In the genomic region with DNA sequence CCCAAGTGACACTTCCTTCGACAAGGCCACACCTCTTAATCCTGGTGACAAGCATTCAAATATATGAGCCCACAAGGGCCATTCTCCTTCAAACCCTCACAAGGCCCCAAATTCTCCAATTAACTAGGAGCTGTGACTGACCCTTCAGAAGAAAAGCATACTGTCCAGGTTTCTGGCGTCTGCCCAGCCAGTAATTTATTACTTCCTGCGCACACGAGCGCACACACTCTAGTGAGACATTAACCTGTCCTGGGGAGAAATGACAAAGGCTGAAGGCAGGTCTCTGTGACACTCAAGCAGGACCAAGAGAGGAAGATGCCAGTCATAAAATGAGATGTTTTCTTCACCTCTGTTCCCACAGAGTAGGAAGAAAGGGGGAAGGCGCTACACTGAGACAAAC, we compare ENCODE assay signal across 26 mouse cellular contexts. TPM values are rescaled to one million over a fixed set of nuclear protein-coding genes. Genes with fewer than 3 reads are reported as not detected.
DNase-seq lines count a peak whose midpoint lies in the region; ATAC-seq and TF ChIP-seq lines count a peak whose summit lies in the region.
"Had no signal": no experiment of that assay in that cellular context is flagged by ENCODE, and none has a peak within 500 bp of the region (broad histone marks: within the 10 kb centered on the region; RNA-seq: fewer than 3 reads in every experiment).

No protein-coding gene starts in this region.

- H3K4me2 ChIP-seq in kidney, postnatal 0 days (ENCODE audit: low read length): no peak overlapping the region
- H3K4me2 ChIP-seq: heart, embryonic 13.5 days; hindbrain, embryonic 14.5 days had no signal

- no peak overlapping the region for H3K9ac ChIP-seq in kidney, postnatal 0 days (ENCODE audit: low read depth, low read length)
- H3K9ac ChIP-seq: heart, embryonic 13.5 days; hindbrain, embryonic 14.5 days had no signal

- no peak overlapping the region for H3K27ac ChIP-seq in kidney, postnatal 0 days
- H3K27ac ChIP-seq: heart, embryonic 13.5 days; hindbrain, embryonic 10.5 days; hindbrain, embryonic 14.5 days had no signal

- 13% methylated on average over 6 of the region's 6 CpGs for WGBS in kidney, postnatal 0 days

- 0 out of 2 replicates have a peak, but pooled peaks have one; percentile 21 for ATAC-seq in kidney, postnatal 0 days (replicated peaks; ENCODE audit: low FRiP score, low read depth)
- ATAC-seq: activated CD4-positive, CD25-positive, alpha-beta regulatory T cell, adult 4 months; forebrain, embryonic 14.5 days; Patski had no signal

- peaks cover 12% of the 10 kb centered on the region; the same call in 1 of the 2 replicates for H3K36me3 ChIP-seq in kidney, postnatal 0 days (ENCODE audit: insufficient read depth, low read length)

- no peaks in the 10 kb centered on the region for H3K9me3 ChIP-seq in kidney, postnatal 0 days (replicated peaks; ENCODE audit: low read length)
- H3K9me3 ChIP-seq: heart, embryonic 13.5 days; hindbrain, embryonic 10.5 days had no signal

- peak; percentile 26 for DNase-seq in kidney, adult 18-20 months
- no peak for DNase-seq in kidney, adult 11 months
- DNase-seq in kidney, adult 8-10 months: peak; percentile 15 to 26
- DNase-seq in kidney, postnatal 0 days (ENCODE audit: low spot score): peak; percentile 39
- peak; percentile 26 to 64 for DNase-seq in kidney, postnatal 36 days
- no peak for DNase-seq in right cerebral cortex, adult 2 months (ENCODE audit: low spot score in 2 of 2)
- no peak for DNase-seq in thymus, postnatal 36 days
- no peak for DNase-seq in heart, postnatal 14 days
- DNase-seq: adrenal gland, postnatal 14 days; cerebellum, adult 11-12 months; cerebellum, adult 9-10 months; cerebellum, postnatal 25 days; gastrocnemius, postnatal 36 days; heart, adult 11 months had no signal

- H3K4me3 ChIP-seq in kidney, postnatal 0 days (replicated peaks; ENCODE audit: low read depth, low read length): no peak overlapping the region
- H3K4me3 ChIP-seq: heart, embryonic 13.5 days; hindbrain, embryonic 10.5 days had no signal

- intact Hi-C loops in heart, postnatal 14 days (cut with DNase I): no loop called here

- no peaks in the 10 kb centered on the region for H3K4me1 ChIP-seq in kidney, postnatal 0 days (replicated peaks; ENCODE audit: insufficient read depth, low read length)

- no peaks in the 10 kb centered on the region for H3K27me3 ChIP-seq in kidney, postnatal 0 days (ENCODE audit: insufficient read depth, low read length)
- H3K27me3 ChIP-seq: heart, embryonic 13.5 days; Patski had no signal

- TF ChIP-seq CTCF in kidney, postnatal 0 days (IDR thresholded peaks at IDR 0.05; ENCODE audit: low read depth): no peak

RNA-seq across cellular contexts. Expression of a gene that starts 5.7 kb away (rescaled TPM):
- 137 and 160 TPM in 2 replicates for polyA plus RNA-seq in kidney, postnatal 0 days (2015; fragmentation: Nextera tagmentation; extraction: Ambion mirVana)
- 10 to 100 TPM; 11.6 to 13.9 TPM for total RNA-seq in heart, postnatal 14 days (2021)

RNA-seq across cellular contexts. Expression of a gene that starts 37.2 kb away (rescaled TPM):
- 0.33 and 0.36 TPM in 2 replicates for polyA plus RNA-seq in kidney, postnatal 0 days (2015; fragmentation: Nextera tagmentation; extraction: Ambion mirVana)
- total RNA-seq in heart, postnatal 14 days (2021): under 1 TPM; 0.17 to 0.19 TPM
- total RNA-seq: adrenal gland, adult 18-20 months; gastrocnemius, adult 8-10 months; gastrocnemius, postnatal 36 days had no signal
- polyA plus RNA-seq: activated CD4-positive, CD25-positive, alpha-beta regulatory T cell, adult 4 months had no signal

RNA-seq across cellular contexts. Expression of a gene that starts 38.2 kb away (rescaled TPM):
- not detected in 2 replicates for polyA plus RNA-seq in kidney, postnatal 0 days (2015; fragmentation: Nextera tagmentation; extraction: Ambion mirVana)
- not detected for total RNA-seq in heart, postnatal 14 days (2021)
- total RNA-seq: adrenal gland, adult 18-20 months; adrenal gland, postnatal 14 days; gastrocnemius, adult 8-10 months; gastrocnemius, postnatal 36 days; MEL had no signal
- polyA plus RNA-seq: activated CD4-positive, CD25-positive, alpha-beta regulatory T cell, adult 4 months; embryonic facial prominence, embryonic 14.5 days; heart, embryonic 13.5 days; heart, postnatal 0 days; Patski had no signal

RNA-seq across cellular contexts. Expression of a gene that starts 54.8 kb away (rescaled TPM):
- 0.24 TPM in 1 of 2 replicates, not detected in the other for polyA plus RNA-seq in kidney, postnatal 0 days (2015; fragmentation: Nextera tagmentation; extraction: Ambion mirVana)
- not detected for total RNA-seq in heart, postnatal 14 days (2021)
- total RNA-seq: adrenal gland, adult 18-20 months; adrenal gland, postnatal 14 days; gastrocnemius, adult 8-10 months; gastrocnemius, postnatal 36 days; MEL had no signal
- polyA plus RNA-seq: cortical plate, adult 2 months; forebrain, embryonic 14.5 days; hindbrain, embryonic 10.5 days had no signal

Comparison
In these comparisons a context has a peak if more than half of its experiments do, and no peak if none do; other contexts are left out.
1. DNase-seq: peak in kidney, adult 18-20 months (single experiment), kidney, adult 8-10 months (2 of 2), kidney, postnatal 0 days (single experiment) and kidney, postnatal 36 days (2 of 2); none in kidney, adult 11 months (single experiment), right cerebral cortex, adult 2 months (0 of 2), thymus, postnatal 36 days (0 of 2) and heart, postnatal 14 days (0 of 2).